Mouse (Mus musculus): ENCODE data around the gene Rpap3. TPM values are rescaled to one million over a fixed set of nuclear protein-coding genes. Genes with fewer than 3 reads are reported as not detected.

The Rpap3 gene
- polyA plus RNA-seq, 1 experiment from 2014 or later, result 6.9 TPM

DNA sequence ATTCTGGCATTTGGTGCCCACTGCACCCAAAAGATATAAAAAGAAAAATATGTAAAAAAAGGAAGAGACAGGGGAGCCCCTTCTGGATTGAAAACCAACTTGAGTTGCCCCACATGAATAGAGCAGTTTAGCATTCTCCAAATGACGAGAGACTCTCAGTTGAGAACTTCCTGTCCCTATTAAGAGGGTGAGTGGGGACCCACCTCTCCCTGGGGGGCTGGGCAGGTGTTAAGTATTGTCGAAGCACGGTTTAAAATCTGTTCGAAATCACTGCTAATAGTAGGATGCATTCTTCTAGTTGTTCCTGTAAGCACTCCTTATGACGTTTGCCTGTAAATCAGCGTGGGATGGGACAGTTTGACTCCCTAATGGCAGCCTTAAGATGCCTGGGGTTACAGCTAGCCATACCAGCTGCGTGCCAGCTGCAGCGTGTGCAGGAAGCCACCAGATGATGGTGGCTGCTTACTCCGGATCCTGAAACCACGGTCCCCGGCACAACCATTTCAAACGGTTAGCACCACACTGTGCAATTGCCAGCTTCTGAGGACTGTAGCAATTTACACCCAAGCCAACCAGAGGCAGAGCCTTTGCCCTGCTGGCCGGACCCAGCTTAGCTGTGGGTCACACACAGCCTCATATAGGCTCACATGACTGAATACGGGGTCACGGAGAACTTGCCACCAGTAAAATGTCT is 15.5 kb upstream of the Rpap3 start:
- ATAC-seq (ENCODE audit: insufficient read depth), result no peak

DNA sequence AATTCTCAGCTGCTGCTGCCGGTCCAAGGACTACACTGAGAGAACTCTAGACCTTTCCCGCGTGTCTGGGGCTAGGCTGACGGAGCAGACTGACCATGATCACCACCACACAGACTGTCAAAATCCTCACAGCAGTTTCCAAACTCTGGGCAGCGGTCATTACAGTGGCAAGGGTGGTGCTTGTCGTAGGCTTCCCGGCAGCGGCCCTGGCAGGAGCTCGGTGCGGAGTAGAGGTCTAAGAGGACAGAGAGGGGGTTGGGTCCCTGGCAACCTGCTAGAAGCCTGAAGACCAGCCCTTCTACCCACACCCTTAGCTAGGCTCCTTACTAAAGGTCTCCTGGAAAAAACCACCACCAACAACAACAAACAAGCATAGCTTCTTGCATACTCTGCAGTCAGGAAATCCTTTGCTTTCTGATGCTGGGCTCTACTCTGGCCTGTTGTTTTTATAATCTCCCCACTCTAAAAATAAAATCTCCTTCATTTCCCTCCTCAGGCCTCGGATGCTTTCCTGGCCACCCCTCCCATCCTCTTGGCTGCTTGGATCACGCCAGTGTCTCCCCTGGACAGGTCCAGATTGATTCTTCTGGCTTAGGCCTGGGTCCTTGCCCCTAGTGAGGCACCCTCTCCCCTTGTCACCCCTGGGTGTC is 14.5 kb upstream of the Rpap3 start:
- ATAC-seq (ENCODE audit: insufficient read depth), result no peak
- no peak overlapping the region for H3K4me3 ChIP-seq (replicated peaks)
- WGBS (ENCODE audit: insufficient replicate concordance), result 69% methylated on average over 12 of the region's 12 CpGs
- H3K27me3 ChIP-seq, result 0 out of 2 replicates have a peak, but pooled peaks cover 3% of the 10 kb centered on the region
- no peaks in the 10 kb centered on the region for H3K4me1 ChIP-seq (replicated peaks)
- H3K4me2 ChIP-seq, result no peak overlapping the region
- H3K36me3 ChIP-seq (replicated peaks), result no peaks in the 10 kb centered on the region
- no peaks in the 10 kb centered on the region for H3K9me3 ChIP-seq (replicated peaks)
- H3K9ac ChIP-seq, result no peak overlapping the region
- no peak overlapping the region for H3K27ac ChIP-seq (replicated peaks)

More for the DNA sequence above, 15.5 kb upstream of the Rpap3 start:
- Histone ChIP-seq H3K9me3 (replicated peaks) (no peaks in the 10 kb centered on the region), H3K4me2 (no peak overlapping the region), H3K27ac (replicated peaks) (no peak overlapping the region), H3K27me3 (0 out of 2 replicates have a peak, but pooled peaks cover 3% of the 10 kb centered on the region), H3K9ac (no peak overlapping the region), H3K36me3 (replicated peaks) (no peaks in the 10 kb centered on the region), H3K4me1 (replicated peaks) (no peaks in the 10 kb centered on the region), H3K4me3 (replicated peaks) (no peak overlapping the region)
- WGBS (ENCODE audit: insufficient replicate concordance), result 48% methylated on average over 15 of the region's 15 CpGs

DNA sequence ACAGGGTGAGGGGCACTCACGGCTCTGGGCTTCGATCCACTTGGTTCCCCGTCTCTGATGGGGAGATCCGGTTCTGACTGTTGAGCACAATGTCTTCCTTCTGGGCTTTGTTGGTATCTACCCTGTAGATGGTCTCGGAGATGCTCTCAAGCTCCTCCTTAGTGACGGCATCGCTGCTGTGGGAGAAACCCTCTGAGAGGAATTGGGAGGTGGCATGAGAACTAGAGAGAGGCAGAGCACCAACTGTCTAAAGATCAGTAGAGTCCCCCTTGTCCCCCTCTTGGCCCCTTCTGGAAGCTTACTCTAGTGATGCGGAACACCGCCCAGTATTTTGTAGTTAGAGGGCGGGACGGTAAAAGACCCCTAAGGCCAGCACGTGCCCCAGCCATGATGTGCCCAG is 13.9 kb upstream of the Rpap3 start:
- Histone ChIP-seq H3K4me1 (replicated peaks) (no peaks in the 10 kb centered on the region), H3K4me2 (no peak overlapping the region), H3K27ac (replicated peaks) (no peak overlapping the region), H3K4me3 (replicated peaks) (no peak overlapping the region), H3K9me3 (replicated peaks) (no peaks in the 10 kb centered on the region), H3K27me3 (0 out of 2 replicates have a peak, but pooled peaks cover 3% of the 10 kb centered on the region), H3K36me3 (replicated peaks) (no peaks in the 10 kb centered on the region), H3K9ac (no peak overlapping the region)
- ATAC-seq (ENCODE audit: insufficient read depth), result no peak
- 82% methylated on average over 12 of the region's 12 CpGs for WGBS (ENCODE audit: insufficient replicate concordance)

DNA sequence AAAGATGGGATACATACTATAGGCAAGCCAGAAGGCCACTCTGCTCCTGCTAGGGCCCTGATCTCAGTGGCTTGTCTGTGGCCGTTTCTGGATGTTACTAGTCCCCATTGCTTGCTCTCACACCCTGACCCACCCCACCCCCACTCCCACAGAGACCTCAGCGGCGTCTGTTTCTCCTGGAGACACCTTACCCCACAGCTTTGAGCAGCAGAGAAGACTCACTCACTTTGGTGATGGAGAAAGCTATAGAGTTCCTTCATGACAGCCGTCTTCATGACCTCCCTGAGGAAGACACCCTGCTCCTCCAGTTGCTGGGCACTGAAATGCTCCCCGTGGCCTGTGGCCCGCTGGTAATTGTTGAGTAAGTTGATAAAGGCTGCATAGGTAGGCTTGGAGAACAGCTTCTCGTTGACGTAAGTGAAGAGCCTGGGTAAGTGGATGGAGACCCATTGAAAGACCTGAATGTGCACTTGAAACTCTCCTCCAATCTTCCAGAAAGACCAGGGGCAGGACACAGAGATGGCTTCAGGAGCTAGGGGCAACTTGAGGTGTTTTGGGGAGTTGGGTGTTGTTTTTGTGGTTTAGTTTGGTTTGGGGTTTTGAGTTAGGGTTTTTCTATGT is 13.0 kb upstream of the Rpap3 start:
- WGBS (ENCODE audit: insufficient replicate concordance), result 61% methylated on average over 8 of the region's 8 CpGs
- H3K9me3 ChIP-seq (replicated peaks), result no peaks in the 10 kb centered on the region
- ATAC-seq (ENCODE audit: insufficient read depth), result no peak
- no peak overlapping the region for H3K27ac ChIP-seq (replicated peaks)
- H3K36me3 ChIP-seq (replicated peaks), result no peaks in the 10 kb centered on the region
- H3K4me1 ChIP-seq (replicated peaks), result no peaks in the 10 kb centered on the region
- no peak overlapping the region for H3K9ac ChIP-seq
- no peak overlapping the region for H3K4me3 ChIP-seq (replicated peaks)
- 0 out of 2 replicates have a peak, but pooled peaks cover 3% of the 10 kb centered on the region for H3K27me3 ChIP-seq
- no peak overlapping the region for H3K4me2 ChIP-seq

DNA sequence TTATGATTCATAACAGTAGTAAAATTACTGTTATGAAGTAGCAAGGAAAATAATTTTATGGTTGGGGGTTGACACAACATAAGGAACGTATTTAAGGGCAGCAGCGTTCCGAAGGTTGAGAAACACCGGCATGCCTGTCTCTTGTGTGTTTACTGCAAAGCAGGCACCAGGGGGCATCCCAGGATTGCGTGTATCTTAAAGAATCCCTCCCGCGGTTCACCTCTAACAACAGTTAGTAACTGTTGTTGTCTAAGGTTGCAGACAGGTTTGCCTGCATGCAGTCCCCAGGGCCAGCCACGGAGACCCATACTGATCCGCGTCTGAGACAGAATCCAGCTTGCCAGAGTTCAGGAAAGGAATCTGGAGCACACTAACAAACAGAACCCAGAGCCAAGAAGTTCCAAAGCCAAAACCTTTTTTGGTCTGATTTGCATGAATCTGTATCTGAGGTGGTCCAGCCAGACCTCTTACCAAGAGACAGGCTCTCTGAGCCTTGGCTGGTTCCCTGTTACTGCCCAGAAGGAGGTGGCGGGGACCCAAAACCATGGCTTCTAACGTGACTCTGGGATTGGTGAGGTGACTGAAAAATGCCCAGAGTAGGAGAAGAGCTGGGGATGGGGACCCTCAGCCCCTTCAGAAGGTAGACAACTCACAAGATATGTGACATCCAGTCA is 12.4 kb upstream of the Rpap3 start:
- ATAC-seq (ENCODE audit: insufficient read depth), result no peak
- 0 out of 2 replicates have a peak, but pooled peaks cover 3% of the 10 kb centered on the region for H3K27me3 ChIP-seq

DNA sequence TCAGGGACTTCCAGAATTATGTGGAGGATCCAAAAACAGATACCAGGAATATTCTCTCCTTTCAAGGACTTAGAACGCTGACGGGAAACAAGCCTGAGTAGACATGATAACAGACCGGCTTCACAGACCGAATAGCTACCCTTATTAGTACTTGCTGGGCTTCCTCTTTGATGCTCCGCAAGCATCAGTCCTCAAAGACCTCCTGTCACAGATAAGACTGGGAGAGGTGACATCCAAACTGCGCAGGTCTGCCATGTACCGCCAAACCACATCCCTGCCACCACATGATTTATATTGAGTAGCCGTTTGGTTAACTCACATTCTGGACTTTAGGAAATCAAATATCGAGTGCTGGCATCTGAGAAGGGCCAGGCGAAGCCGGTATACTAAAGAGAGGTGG is 11.2 kb upstream of the Rpap3 start:
- Histone ChIP-seq H3K27ac (replicated peaks) (no peak overlapping the region), H3K4me1 (replicated peaks) (no peaks in the 10 kb centered on the region), H3K9ac (no peak overlapping the region), H3K27me3 (0 out of 2 replicates have a peak, but pooled peaks cover 3% of the 10 kb centered on the region), H3K36me3 (replicated peaks) (no peaks in the 10 kb centered on the region), H3K4me2 (no peak overlapping the region), H3K4me3 (replicated peaks) (no peak overlapping the region), H3K9me3 (replicated peaks) (no peaks in the 10 kb centered on the region)
- no peak for ATAC-seq (ENCODE audit: insufficient read depth)
- 45% methylated on average over 11 of the region's 11 CpGs for WGBS (ENCODE audit: insufficient replicate concordance)

More for the DNA sequence above, 12.4 kb upstream of the Rpap3 start:
- Histone ChIP-seq H3K4me1 (replicated peaks) (no peaks in the 10 kb centered on the region), H3K27ac (replicated peaks) (no peak overlapping the region), H3K9ac (no peak overlapping the region), H3K9me3 (replicated peaks) (no peaks in the 10 kb centered on the region), H3K4me2 (no peak overlapping the region), H3K36me3 (replicated peaks) (no peaks in the 10 kb centered on the region), H3K4me3 (replicated peaks) (no peak overlapping the region)
- WGBS (ENCODE audit: insufficient replicate concordance), result 22% methylated on average over 12 of the region's 12 CpGs

DNA sequence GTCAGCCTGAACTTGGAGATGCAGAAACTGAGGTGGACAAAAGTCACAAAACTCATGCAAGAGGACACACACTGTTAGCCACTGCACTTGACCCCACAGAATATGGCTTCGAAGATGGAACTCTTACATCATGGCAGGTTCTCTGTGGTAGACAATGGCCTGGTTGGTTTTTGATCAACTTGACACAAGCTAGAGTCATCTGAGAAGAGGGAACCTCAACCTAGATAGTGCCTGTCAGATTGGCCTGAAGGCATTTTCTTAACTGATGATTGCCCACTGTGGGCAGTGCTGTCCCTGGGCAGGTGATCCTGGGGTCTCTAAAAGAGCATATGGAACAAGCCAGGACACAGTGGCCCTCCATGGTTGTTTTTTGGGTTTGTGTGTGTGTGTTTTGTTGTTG is 10.1 kb upstream of the Rpap3 start:
- 77% methylated on average over 1 of the region's 1 CpGs for WGBS (ENCODE audit: insufficient replicate concordance)
- H3K4me1 ChIP-seq (replicated peaks), result no peaks in the 10 kb centered on the region
- no peak overlapping the region for H3K4me2 ChIP-seq
- no peak for ATAC-seq (ENCODE audit: insufficient read depth)
- no peak overlapping the region for H3K9ac ChIP-seq
- no peak overlapping the region for H3K27ac ChIP-seq (replicated peaks)
- H3K36me3 ChIP-seq (replicated peaks), result no peaks in the 10 kb centered on the region
- no peak overlapping the region for H3K4me3 ChIP-seq (replicated peaks)
- H3K9me3 ChIP-seq (replicated peaks), result no peaks in the 10 kb centered on the region
- H3K27me3 ChIP-seq, result peaks cover 6% of the 10 kb centered on the region; the same call in 1 of the 2 replicates

DNA sequence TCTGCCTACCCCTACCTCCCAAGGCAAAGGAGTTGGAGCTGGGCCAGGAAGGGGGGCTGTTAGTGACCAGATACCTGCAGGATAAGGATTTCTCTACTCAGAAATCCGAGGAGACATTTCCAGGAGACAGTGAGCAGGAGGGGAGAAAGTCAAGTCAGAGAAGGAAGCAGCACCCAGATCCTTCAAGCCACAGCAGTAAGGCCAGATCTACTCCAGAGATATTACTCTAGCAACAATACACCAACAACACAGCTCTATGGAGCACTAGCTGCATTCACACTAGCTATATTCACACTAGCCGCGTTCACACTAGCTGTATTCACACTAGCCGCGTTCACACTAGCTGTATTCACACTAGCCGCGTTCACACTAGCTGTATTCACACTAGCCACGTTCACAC is 9.5 kb upstream of the Rpap3 start:
- Histone ChIP-seq H3K27ac (replicated peaks) (no peak overlapping the region), H3K27me3 (peaks cover 9% of the 10 kb centered on the region; the same call in 1 of the 2 replicates), H3K4me1 (replicated peaks) (no peaks in the 10 kb centered on the region), H3K9me3 (replicated peaks) (no peaks in the 10 kb centered on the region), H3K4me3 (replicated peaks) (no peak overlapping the region), H3K9ac (no peak overlapping the region), H3K36me3 (replicated peaks) (no peaks in the 10 kb centered on the region), H3K4me2 (no peak overlapping the region)
- ATAC-seq (ENCODE audit: insufficient read depth), result no peak
- WGBS (ENCODE audit: insufficient replicate concordance), result 77% methylated on average over 8 of the region's 8 CpGs

DNA sequence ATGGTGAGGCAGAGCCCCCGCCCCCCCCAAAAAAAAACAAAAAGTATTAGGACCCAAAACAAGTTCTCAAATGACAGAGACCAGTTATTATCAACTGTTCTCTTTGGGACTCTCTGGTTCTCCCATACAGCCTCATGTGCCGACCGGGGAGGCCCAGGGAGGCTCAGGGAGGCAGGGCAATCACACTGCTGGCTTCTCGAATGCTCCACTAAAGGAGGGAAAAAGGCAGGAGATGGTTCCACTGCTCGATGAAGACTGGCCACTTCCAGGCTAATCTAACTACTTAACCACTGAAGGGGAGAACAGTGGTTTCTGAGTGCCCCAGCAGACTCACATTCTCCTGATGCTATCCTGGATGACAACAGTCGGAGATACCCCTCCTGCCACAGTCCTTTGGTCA is 6.9 kb upstream of the Rpap3 start:
- H3K4me2 ChIP-seq, result no peak overlapping the region
- ATAC-seq (ENCODE audit: insufficient read depth), result no peak
- no peaks in the 10 kb centered on the region for H3K36me3 ChIP-seq (replicated peaks)
- 47% methylated on average over 6 of the region's 6 CpGs for WGBS (ENCODE audit: insufficient replicate concordance)
- peaks cover 6% of the 10 kb centered on the region; the same call in 1 of the 2 replicates for H3K27me3 ChIP-seq
- no peak overlapping the region for H3K27ac ChIP-seq (replicated peaks)
- no peaks in the 10 kb centered on the region for H3K9me3 ChIP-seq (replicated peaks)
- no peak overlapping the region for H3K9ac ChIP-seq
- no peaks in the 10 kb centered on the region for H3K4me1 ChIP-seq (replicated peaks)
- no peak overlapping the region for H3K4me3 ChIP-seq (replicated peaks)

DNA sequence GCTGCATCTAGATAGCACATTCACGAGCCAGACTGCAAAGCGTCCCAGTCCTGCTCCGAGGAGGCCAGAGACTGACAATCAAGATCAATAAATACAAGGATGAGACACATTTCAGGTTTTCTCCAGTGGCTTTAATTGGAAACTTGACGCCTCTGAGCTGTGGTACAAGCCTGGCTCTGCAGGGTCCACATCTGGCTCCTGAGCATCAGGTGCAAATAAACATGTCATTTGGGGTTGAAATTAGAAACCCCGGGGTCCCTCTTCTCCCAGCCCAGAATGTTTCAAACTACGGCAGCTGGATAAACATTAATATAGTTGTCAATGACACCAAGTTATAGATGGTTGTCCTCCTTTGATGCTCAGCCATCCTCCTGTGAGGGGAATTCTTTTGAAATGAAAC is 5.3 kb upstream of the Rpap3 start:
- 62% methylated on average over 6 of the region's 6 CpGs for WGBS (ENCODE audit: insufficient replicate concordance)
- ATAC-seq (ENCODE audit: insufficient read depth), result no peak
- Histone ChIP-seq H3K9ac (no peak overlapping the region), H3K36me3 (replicated peaks) (no peaks in the 10 kb centered on the region), H3K4me3 (replicated peaks) (no peak overlapping the region), H3K27me3 (peaks cover 6% of the 10 kb centered on the region; the same call in 1 of the 2 replicates), H3K27ac (replicated peaks) (no peak overlapping the region), H3K9me3 (replicated peaks) (no peaks in the 10 kb centered on the region), H3K4me2 (no peak overlapping the region), H3K4me1 (replicated peaks) (peaks cover 6% of the 10 kb centered on the region)

DNA sequence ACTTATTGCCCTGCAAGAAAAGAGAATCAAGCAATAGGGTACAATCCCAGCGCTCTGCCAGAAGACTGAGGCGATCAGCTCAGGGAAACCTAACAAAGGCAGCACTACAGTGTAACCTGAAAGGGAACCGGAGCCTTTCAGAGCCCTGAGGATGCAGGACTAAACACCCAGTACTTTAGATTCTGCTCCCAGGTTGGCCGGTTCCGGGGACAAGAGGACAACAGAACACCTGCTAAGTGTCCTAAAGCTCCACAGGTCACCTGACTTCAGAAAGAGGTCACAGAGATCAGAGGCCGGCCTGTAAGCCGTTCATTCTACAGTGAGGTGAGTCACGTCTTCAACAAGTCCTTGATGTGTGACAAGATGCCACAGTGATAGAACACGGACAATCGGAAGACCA is 9.0 kb downstream of the Rpap3 start:
- H3K27ac ChIP-seq (replicated peaks), result no peak overlapping the region
- 81% methylated on average over 10 of the region's 10 CpGs for WGBS (ENCODE audit: insufficient replicate concordance)
- no peak overlapping the region for H3K9ac ChIP-seq
- H3K36me3 ChIP-seq (replicated peaks), result peaks cover 81% of the 10 kb centered on the region
- ATAC-seq (ENCODE audit: insufficient read depth), result no peak
- no peak overlapping the region for H3K4me2 ChIP-seq
- H3K27me3 ChIP-seq, result no peaks in the 10 kb centered on the region
- no peak overlapping the region for H3K4me3 ChIP-seq (replicated peaks)
- H3K9me3 ChIP-seq (replicated peaks), result no peaks in the 10 kb centered on the region
- no peaks in the 10 kb centered on the region for H3K4me1 ChIP-seq (replicated peaks)
